Mouse (Mus musculus): ENCODE measurements around the gene Tbcd.

Tbcd gene

DNA sequence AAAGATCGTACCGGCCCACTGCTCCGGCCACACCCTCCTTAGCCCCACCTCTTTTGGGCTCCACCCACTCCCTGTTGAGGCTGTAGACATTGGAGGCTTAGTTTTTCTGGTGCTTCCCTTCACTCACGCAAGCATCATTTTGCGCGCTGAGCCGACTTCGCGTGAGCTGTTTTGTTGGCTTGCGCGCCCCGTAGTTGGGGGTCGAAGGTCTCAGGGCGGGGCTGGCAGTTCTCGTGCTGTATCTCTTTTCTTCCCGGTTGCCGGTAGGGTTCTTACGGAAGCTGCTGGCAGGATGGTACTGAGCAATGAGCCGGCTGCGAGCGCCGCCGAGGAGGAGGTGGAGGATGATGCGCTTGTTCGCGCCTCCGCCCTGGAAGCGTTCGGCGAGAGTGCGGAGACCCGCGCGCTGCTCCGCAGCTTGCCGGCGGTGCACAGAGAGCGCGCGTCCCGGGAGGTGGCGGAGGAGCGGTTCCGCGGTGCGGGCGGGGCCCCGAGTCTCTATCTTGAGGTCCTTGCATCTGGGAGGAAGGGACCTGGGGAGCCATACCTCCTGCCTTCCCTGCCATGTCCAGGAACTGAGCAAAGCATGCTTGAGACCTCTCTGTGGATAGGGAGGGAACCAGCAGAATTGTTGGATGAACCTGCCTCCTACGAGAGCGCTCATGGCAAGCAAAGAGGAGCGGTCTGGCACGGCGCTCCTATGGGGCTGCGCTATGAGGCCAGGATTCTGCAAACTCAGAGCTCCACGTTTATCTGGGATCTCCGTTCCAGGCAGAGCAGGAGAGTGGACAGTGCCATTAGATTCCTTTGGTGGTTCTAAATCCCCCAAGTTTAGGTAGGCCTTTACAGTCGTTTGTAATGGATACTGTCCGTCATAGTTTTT, at the start of gene Tbcd:
Gene Tbcd (plus strand): TSS at position 197 of the 883 bp plus-strand sequence.
- in situ Hi-C loops (cut with MboI), result no loop called here

DNA sequence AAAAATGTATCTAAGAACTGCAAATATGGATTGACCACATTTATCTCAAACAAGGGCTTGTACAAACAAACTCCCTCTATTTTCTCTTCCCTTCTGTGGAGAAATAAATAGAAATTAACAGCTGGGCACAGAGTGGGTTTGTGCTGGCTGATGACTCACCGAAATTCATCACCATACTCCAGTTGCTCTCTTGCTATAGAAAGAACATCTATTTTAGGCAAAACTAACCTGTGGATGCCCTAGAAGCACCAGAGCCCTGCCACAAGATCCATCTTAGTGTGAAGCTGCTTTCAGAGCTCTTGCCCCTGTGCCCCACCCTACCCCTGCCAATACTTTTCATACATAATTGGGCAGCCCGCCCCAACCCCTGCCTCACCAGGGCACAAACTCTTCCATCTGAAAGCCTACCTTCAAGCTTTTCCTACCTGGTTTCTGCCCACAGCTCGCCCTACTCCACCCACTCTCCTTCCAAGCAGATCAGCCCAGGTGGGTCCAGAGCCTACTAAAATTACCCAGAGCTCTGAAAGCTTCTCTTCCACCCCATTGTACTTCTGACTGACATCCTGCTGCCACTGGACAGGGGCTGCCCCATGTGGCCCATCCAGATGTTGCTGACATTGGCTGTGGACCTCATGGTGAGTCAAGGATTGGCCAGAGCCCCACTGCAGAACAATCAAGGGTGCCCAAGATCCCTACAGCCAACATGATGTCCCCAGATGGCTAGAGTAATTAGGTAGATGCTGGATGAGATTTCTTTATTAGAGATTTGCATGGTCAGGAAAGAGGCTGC, 44.2 kb upstream of the Tbcd start:
- in situ Hi-C loops (cut with MboI), result no loop called here

DNA sequence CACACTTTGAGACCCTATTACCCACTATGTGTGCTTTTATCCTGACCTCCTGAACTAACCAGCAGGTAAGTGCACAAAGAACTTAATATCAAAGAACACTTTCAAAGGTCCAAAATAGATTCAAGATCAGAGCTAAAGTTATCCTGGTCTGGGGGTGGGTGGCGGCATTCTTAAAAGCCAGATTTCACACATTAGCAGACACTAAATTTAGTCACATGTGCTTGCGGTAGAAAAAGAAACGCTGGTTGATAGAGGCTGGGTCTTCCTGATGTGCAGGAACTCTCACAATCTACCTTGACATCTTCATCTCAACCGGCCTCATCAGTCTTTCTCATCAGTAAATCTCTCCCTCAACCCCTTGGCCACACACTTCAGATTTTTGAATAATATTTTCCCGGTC, 37.0 kb upstream of the Tbcd start:
- in situ Hi-C loops (cut with MboI), result no loop called here

DNA sequence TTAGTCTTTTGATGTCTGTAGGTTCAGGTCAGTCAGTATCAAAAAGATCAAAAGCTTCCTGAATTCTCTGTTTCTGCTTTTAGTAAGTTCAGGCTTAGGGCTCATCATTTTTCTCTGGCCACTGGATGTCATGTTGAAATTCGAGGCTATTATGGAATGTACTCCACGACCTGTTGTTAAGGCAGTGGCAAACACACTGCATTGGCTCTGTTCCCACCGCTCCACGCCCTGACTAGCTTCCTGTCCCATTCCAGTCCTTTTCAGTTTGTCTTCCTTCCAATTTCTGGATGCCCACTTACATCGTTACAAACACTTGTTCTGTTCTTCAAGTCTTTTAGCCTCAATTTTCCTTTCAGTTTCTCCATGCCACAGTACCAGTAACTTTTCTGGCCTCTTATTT, 36.4 kb upstream of the Tbcd start:
- in situ Hi-C loops (cut with MboI), result no loop called here

DNA sequence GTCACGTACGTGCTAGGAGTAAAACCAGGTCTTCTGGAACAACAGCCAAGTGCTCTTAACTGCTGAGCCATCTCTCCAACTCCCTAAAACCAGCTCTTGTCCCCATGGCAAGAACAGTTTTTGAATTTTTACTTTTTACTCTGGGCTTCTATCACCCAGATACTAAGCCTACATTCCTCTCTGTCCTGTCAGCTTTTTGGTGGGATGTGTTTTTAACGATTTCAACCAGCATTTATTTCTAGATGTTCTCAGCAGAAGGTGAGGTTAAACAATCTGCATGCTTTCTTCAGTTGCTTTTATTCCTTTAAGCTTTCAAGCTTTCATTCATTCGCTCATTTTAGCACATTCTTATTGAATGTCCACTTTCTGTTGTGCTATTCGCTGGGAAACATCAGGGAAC, 33.8 kb upstream of the Tbcd start:
- in situ Hi-C loops (cut with MboI), result no loop called here

DNA sequence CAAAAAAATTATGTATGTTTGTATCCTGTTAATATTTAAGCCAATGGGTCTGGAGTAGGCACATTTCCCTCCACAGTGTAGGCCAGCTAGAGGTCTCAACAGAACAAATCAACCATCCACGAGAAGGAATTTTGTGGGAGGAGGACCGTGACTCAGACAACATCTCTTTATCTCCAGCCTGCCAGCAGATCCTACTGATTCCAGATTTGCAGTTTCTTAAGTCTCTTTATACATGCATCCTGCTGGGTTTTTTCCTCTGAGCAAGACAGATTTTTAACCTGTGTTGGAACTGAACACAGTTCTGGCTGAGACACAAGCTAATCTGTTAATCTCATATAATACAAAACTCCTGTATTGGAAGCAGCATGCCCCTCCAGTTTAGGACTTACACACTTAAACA, 32.8 kb upstream of the Tbcd start:
- in situ Hi-C loops (cut with MboI), result no loop called here

DNA sequence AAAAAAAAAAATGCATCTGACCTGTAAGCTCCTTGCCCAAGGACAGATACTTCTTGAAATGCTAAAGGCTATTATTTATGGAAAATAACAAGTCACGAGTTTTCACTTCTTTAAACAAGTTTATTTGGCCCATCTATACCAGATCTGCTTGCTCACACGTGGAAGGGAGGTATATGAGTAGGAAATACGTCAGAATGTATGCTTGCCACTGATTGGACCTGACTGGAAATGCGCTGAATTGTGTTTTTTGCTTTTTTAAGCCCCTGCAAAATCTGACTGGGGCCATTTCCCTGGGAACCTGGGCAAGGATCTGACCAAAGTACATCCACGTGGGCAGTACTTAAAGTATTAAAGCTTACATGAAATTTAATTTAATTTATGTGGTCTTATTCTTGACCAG, 31.4 kb upstream of the Tbcd start:
- in situ Hi-C loops (cut with MboI), result no loop called here

DNA sequence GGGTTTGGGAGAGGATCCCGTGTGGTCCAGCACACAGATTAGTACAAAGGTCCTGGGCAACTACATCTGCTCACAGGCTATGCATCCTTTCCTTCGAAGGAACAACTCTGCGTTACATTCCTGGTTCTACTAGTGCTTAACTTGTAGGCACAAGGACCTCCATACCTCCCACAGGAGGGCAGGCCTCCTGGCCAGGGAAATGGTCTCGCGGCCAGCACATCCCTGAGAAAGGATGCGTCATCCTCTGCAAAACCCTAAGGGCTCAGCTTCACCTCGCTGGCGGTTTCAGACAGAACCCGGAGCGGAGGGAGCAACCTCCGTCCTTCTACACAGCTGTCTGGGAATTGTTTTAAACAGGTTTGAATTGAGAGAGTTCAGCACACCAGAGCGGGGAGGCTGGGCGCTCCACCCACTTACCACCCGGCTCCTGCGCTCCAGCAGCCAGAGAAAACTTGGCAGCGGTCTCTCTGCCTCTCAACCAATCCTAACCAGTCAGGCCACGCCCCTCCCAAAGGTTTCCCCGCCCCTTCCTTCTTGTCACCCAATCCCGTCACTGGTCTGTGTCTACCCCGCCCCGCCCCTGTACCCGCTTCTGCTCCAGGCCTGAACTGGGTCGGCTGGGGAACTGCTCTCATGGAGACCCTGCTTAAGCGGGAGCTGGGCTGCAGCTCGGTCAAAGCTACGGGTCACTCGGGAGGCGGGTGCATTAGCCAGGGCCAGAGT, 30.8 kb upstream of the Tbcd start, which contains the start of gene Fn3krp:
Gene Fn3krp (plus strand): TSS at position 572 of the 723 bp plus-strand sequence.
- in situ Hi-C loops (cut with MboI), result no loop called here

DNA sequence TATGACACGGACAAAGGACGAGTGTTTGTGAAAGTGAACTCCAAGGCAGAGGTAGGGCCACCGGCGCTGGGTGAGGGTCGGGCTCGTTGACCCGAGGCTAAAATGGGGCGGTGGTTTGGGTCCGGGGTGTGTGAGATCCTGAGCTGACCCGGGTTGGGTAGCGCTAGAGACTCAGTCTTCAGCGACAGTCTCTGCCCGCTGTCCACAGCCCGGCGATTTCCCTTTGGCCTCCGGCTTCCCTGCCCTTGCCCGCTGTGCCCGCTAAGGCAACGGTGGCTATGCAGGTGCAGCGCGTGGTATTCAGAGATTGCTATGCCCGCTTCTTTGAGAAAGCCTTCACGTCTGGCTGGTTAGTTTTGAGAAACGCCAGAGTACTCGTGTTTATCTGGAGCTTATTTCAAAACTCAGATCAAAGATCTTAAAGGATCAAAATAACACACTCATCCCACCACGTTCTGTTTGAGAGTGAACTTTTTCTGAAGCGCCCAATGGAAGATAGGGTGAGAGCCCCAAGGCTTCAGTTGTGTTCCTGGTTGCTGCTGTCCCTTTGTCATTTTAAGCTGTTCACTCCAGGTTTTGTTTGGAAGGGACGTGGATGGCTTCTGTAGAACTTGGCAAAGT, 30.1 kb upstream of the Tbcd start:
- in situ Hi-C loops (cut with MboI), result no loop called here

DNA sequence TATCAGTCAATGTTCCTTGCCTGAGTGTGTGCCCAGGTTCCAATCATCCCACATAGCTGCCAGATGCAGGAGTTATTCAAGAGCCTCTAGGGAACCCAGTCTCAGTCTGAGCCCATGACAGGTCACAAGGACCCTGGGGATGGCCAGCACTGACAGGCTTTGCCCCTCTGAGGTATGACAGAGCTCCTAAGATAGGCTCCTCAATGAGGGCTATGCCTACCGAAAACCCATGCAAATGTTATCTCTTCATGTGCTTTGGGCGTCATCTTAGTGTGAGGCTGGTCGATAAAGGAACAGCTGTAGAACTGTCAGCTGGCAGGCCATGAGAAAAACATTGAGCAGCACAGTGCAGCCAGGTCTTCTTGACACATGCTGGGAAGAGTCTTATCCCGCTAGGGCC, 18.4 kb upstream of the Tbcd start:
- in situ Hi-C loops (cut with MboI), result no loop called here

DNA sequence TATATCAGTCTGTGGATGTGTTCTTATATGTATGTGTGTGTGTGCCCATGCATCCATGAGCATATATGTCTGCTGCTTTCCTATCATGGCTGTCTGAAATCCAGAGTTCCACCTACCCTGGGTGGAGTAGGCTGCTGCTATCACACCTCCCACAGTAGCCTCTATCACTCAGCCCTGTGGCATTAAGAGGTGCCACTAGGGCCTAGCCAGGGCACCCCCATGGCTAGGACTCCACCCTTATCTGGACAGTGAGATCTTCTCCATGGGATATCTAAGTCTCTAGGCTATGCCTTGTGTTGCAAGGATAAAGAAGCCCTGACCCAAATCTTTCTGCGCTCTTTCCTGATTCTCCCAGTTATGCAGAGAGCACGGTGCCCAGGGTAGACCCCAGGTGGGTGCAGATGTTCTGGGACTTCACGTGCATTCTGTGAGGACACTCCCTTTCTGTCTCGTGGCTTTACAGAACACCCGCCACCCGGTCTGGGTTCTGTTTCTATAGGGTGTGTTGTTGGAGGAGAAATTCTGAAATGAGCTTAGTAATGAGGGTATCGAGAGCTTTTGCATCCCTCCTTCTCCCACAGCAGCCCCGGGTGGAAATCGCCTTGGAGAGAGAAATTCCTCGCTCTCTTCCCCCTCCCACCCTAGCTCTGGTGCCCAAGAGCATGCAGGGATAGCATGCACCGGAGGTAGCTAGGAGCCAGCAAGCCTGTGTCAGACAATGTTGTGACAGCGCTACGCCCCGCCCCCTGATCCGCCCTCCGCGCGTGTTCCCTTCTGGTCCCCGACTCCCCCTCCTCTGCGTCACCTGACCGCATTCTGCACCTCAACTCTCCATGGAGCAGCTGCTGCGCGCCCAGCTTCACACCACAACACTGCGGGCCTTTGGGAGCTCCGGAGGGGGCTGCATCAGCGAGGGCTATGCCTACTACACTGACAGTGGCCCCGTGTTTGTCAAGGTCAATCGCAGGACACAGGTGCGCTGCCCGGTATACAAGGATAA, 17.3 kb upstream of the Tbcd start, which contains the start of gene Fn3k:
Gene Fn3k (plus strand): TSS at position 758 of the 1,000 bp plus-strand sequence.
- in situ Hi-C loops (cut with MboI), result no loop called here

DNA sequence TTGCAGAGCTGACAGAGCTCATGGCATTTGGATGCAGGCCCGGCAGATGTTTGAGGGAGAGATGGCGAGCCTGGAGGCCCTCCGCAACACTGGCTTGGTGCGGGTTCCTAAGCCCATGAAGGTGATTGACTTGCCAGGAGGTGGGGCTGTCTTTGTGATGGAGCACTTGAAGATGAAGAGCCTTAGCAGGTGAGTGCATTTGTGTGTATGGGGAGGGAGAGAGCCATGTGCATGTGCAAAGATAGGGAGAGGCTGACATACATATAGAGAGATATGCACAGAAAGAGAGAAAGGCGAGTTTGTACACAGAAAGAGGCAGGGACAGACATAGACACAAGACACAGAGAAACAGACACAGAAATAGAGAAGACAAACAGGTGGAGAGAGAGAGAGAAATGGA, 14.5 kb upstream of the Tbcd start:
- in situ Hi-C loops (cut with MboI), result no loop called here

DNA sequence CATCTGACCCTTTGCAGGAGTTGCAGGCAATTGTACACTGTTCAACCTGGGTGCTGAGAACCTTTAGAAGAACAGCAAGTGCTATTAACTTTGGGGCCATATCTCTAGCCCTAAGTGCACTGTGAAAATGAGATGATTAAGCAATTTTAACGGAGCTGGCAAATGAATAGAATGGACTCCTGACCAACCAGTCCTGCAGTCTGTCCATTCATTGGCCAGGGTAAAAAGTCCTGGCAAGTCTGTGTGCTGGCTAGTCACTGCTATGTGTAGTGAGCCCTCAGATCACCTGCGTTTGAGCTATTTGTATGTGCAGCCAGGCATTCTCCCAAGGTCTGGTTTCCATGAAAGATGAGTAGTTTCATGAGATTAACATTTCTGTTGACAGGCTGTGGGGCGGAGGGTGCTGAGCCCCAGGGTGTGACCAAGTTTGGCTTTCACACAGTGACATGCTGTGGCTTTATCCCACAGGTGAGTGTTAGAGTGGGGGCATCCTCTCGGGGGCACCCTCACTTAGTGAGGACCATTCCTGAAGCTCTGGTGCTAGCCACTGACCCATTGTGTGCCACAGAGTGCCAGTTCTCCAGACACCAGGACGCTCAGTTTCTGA, 12.0 kb upstream of the Tbcd start:
- in situ Hi-C loops (cut with MboI), result no loop called here

DNA sequence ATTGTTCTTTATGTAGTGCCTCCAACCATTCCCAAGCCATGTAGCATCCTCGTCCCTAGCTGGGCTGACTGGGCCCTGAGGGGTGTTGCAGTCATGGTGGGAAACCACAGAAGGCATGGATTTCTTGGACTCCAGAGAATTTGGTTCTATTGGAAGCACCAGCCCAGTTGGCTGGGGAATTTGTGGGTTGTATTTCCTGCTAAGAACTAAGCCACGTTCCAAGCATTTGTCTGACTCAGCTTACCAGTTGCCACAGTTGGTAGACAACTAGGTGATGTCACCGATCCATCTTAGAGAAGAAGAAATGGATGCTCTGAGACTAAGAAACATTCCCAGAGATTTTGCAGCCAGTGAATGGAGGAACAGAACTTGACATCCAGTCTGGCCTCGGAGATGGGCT, 10.1 kb upstream of the Tbcd start:
- in situ Hi-C loops (cut with MboI), result no loop called here

DNA sequence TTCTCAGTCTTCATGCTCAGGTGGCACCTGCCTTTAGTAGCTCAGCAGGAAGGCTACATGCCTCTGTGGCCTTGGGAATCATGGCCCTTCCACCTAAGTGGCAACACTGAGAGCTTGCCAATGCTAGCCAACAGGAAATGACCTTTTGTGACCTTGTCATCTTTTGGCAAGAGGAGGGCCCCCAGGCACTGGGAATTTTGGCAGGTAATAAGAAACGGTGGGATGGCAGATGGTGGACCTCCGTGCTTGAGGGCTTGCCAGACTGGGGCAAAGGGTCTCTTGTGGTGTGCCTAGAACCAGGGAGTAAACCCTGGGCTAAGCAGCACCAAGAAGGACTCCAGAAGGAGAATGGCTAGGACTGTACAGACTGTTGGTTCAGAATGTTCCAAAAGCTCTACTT, 9.7 kb upstream of the Tbcd start:
- in situ Hi-C loops (cut with MboI), result no loop called here

DNA sequence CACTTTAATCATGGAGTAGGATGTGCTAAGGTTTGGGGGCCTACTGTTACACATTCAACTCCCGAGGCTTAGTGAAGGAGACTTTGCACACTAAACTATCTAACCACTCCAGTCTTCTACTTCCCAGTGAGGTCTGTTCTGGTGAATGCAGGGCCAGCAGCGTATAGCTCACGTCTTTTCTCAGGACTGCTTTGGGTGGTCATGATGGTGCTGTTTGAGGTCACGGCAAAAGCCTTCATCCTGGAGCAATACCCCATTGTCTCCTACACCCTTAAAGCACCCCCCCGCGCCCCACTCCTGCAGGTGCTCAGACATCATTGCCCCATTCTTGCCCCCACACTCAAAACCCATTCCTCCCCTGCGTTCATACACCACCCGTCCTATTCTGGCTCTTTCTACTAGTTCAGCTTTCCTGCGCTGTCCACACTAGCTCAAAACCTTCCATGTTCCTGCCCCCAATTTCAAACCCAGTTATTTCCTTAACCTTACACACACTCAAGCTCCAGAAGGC, 478 bp upstream of the Tbcd start:
- in situ Hi-C loops (cut with MboI), result no loop called here

DNA sequence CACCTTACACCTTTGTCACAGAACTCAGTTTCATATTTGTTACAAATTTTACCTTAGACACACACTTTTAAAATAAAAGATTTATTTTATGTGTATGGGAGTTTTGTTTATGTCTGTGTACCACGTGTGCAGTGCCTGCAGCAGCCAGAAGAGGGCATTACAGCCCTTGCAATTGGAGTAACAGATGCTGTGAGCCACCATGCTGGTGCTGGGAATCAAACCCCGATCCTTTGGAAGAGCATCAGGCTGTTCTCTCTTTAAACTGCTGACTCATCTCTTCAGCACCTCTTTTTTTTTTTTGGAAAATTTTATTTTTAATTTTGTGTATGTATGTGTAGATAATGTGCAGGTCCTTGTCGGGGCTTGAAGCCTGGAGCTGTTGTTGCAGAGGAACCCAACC, 6.1 kb downstream of the Tbcd start:
- in situ Hi-C loops (cut with MboI), result no loop called here

DNA sequence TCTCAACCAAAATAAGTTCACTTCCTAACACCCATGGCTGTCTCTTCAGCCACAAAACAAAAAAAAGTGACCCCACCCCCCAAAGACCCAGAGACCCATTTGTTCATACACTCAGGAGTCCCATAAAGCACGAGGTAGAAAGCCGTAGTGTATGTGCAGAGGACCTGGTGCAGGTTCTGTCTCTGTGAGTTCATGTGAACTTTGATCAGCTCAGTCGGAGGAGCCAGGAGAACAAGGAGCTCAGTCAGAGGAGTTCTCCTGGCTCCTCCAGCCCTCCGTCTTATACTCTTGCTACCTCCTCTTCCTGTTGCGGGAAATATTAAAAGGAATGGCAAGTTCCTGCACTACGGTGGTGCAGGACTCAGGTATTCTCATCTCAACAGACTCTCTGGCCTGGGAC, 15.7 kb downstream of the Tbcd start:
- in situ Hi-C loops (cut with MboI), result no loop called here

DNA sequence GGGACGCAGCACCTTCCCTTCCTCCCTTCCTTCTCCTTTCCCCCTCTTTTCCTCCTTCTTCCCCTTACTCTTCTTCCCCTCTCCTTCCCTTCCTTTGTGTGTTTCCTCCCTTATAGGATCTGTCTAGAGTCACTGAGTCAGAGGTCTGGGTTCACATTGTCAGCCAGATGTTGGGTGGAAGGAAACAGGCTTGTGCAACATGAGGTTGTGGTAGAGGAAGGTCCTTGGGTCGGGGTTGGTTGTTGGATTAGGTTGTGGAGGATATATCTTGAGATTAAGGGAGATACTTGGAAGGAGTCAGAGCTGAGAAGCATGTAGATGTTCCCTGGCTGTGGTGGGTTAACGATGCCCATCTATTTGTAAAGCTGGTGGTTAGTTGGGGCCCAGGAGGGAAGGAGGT, 23.1 kb downstream of the Tbcd start:
- in situ Hi-C loops (cut with MboI), result no loop called here
